Mouse (Mus musculus) ES-Bruce4 (cell line): ENCODE measurements at regions not wholly inside any gene's neighbourhood (a gene's known extent, or its start where the extent isn't known, plus 50 kb on each side); places are given as distances from the start of the nearest gene placed in this dataset.

Experiments used
- H3K27ac ChIP-seq: 2 replicates; pipeline ENCODE4 v1.5.1; 2012; ENCODE audit warnings: low read length, inconsistent platforms; ENCODE audit not compliant: insufficient read depth
- H3K27me3 ChIP-seq: 2 replicates; pipeline ENCODE4 v1.6.1; 2012; ENCODE audit warnings: mild to moderate bottlenecking, low read length, inconsistent platforms; ENCODE audit not compliant: control insufficient read depth, poor library complexity, insufficient read depth, severe bottlenecking
- H3K36me3 ChIP-seq: 2 replicates; pipeline ENCODE4 v1.6.1; 2012; ENCODE audit warnings: inconsistent platforms, mild to moderate bottlenecking, low read length, moderate library complexity; ENCODE audit not compliant: control insufficient read depth, poor library complexity, insufficient read depth, severe bottlenecking
- H3K4me1 ChIP-seq: one replicate; pipeline ENCODE4 v1.8.1; 2011; ENCODE audit warnings: low read length; ENCODE audit not compliant: control insufficient read depth, insufficient read depth
- H3K4me3 ChIP-seq: 2 replicates; pipeline ENCODE4 v1.5.1; 2011; ENCODE audit warnings: low read depth, mild to moderate bottlenecking, low read length
- H3K9ac ChIP-seq: 2 replicates; pipeline ENCODE4 v1.6.1; 2012; ENCODE audit warnings: low read depth, mild to moderate bottlenecking, inconsistent platforms; ENCODE audit not compliant: poor library complexity, severe bottlenecking
- H3K9me3 ChIP-seq: replicated peaks from 2 replicates; pipeline ENCODE4 v1.6.1; 2012; ENCODE audit warnings: mild to moderate bottlenecking, low read length, inconsistent platforms; ENCODE audit not compliant: control insufficient read depth, poor library complexity, insufficient read depth, severe bottlenecking
- CTCF ChIP-seq: IDR thresholded peaks from one replicate; pipeline ENCODE4 v1.8.1; 2011; ENCODE audit warnings: low read depth, low read length
- EP300 ChIP-seq: IDR thresholded peaks from 2 replicates; pipeline ENCODE4 v1.6.1; 2011; ENCODE audit warnings: low read depth, low read length; ENCODE audit not compliant: insufficient read depth
- POLR2A ChIP-seq: IDR thresholded peaks from one replicate; pipeline ENCODE4 v1.8.1; 2011; ENCODE audit warnings: low read length; ENCODE audit not compliant: insufficient read depth

DNA sequence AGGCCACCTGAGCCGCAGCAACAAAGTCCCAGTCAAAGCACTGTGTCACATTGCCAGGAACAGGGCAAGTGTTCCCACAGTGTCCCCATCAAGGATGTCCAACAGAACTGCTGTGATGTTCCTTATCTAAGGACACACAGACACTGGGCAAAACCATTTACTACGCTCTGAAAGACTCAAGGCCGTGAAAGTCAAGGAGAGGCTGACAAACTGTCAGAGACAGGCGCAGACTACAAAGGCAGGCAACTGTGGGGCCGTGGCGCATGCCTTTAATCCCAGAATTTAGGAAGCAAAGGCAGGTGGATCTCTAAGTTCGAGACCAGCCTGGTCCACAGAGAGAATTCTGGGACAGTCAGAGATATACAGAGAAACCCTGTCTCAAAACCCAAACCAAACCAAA, 96.8 kb upstream of the Slc22a12 start:
- no peaks in the 10 kb centered on the region for H3K36me3 ChIP-seq
- no peak overlapping the region for H3K27ac ChIP-seq
- TF ChIP-seq EP300 (no peak), POLR2A (no peak), CTCF (no peak)

DNA sequence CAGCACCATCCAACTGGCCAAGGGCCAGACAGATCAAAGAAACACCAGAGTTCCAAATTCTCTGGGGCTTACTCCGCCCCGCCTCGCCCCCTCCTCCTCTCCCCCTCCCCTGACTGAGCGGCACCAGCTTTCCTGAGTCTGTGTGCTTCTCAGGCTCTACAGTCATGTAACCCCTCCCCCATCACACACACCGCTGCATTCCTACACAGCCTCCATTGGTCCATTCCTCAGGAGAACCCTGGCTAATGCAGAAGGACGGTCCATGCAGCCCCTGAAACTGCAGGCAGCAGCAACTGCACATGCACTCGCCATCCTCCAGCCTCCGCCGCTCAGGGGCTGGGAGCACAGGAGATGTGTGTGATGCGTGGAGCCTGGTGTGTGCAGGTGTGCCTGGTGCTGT, 90.6 kb upstream of the Slc22a12 start:
- Histone ChIP-seq H3K9ac (no peak overlapping the region), H3K27me3 (no peaks in the 10 kb centered on the region), H3K36me3 (no peaks in the 10 kb centered on the region), H3K4me3 (no peak overlapping the region), H3K9me3 (no peaks in the 10 kb centered on the region), H3K27ac (no peak overlapping the region), H3K4me1 (no peaks in the 10 kb centered on the region)
- TF ChIP-seq CTCF: no peak
- TF ChIP-seq EP300: no peak
- no peak for TF ChIP-seq POLR2A

More for the DNA sequence above, 96.8 kb upstream of the Slc22a12 start:
- Histone ChIP-seq H3K27me3 (no peaks in the 10 kb centered on the region), H3K9ac (no peak overlapping the region), H3K4me1 (no peaks in the 10 kb centered on the region), H3K9me3 (no peaks in the 10 kb centered on the region), H3K4me3 (no peak overlapping the region)

DNA sequence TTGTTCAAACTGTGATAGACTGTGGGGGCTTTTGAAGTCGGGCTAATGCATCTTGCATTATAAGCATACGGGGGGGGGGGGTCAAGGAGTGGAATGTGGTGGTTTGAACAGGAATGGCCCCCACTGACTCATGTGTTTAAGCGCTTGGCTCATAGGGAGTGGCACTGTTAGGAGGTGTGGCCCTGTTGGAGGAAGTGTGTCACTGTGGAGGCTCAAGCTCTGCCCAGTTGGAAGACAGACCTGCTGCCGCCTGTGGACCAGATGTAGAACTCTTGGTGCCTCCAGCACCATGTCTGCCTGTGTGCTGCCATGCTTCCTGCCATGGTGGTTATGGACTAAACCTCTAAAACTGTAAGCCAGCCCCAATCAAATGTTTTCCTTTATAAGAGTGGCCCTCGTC, 89.0 kb upstream of the Slc22a12 start:
- TF ChIP-seq EP300 (no peak), POLR2A (no peak), CTCF (no peak)
- H3K27ac ChIP-seq: no peak overlapping the region
- no peaks in the 10 kb centered on the region for H3K4me1 ChIP-seq

DNA sequence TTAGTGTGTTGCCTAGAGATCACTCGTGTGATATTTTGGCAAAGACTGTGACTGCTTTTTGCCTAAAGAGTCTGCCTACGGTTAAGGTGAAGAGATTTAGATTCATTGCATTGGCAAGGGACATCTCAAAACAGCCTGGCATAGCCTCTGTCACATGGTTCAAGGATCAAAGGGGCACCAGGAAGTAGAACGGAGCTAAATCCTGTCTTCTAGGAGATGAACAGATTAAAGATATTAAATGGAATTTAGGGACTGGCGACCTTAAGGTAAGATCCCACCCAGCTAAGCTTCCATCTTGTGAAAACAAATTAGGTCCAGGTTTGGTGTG, 87.7 kb upstream of the Slc22a12 start:
- TF ChIP-seq CTCF: no peak
- no peak for TF ChIP-seq EP300
- no peak for TF ChIP-seq POLR2A
- H3K27me3 ChIP-seq: no peaks in the 10 kb centered on the region

More for the DNA sequence above, 89.0 kb upstream of the Slc22a12 start:
- H3K36me3 ChIP-seq: no peaks in the 10 kb centered on the region
- H3K27me3 ChIP-seq: no peaks in the 10 kb centered on the region
- no peak overlapping the region for H3K9ac ChIP-seq
- no peaks in the 10 kb centered on the region for H3K9me3 ChIP-seq
- H3K4me3 ChIP-seq: no peak overlapping the region

DNA sequence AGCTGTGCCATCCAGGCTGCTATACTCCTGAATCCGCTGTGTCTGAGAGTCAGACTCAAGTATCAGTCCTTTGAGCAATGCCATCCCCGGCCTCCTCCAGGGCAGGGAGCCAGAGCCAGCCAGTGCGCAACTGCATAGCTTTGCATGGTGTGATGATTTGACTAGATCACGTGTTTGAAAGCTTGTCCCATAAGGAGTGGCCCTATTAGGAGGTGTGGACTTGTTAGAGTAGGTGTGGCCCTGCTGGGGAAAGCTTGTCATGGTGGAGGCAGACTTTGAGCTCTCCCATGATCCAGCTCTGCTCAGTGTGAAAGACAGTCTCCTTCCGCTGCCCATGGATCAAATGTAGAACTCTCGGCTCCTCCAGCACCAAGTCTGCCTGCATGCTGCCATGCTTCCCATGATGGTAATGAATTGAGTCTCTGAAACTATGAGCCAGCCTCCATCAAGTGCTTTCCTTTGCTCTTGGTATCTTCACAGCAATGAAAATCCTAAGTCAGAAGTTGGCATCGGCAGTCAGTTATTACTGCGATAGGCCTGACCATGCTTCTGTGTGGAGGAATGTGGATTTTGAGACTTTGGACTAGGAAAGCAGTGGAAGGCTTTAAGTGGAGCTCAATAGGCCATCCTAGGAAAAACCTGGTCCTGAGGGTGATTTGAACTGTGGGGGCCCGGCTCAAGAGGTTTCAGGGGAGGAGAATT, 87.2 kb upstream of the Slc22a12 start:
- Histone ChIP-seq H3K36me3 (no peaks in the 10 kb centered on the region), H3K9ac (no peak overlapping the region), H3K27me3 (no peaks in the 10 kb centered on the region), H3K27ac (no peak overlapping the region), H3K4me1 (no peaks in the 10 kb centered on the region), H3K9me3 (no peaks in the 10 kb centered on the region), H3K4me3 (no peak overlapping the region)
- TF ChIP-seq CTCF (no peak), EP300 (no peak), POLR2A (no peak)

More for the DNA sequence above, 87.7 kb upstream of the Slc22a12 start:
- Histone ChIP-seq H3K9ac (no peak overlapping the region), H3K27ac (no peak overlapping the region), H3K36me3 (no peaks in the 10 kb centered on the region), H3K9me3 (no peaks in the 10 kb centered on the region), H3K4me1 (no peaks in the 10 kb centered on the region), H3K4me3 (no peak overlapping the region)

DNA sequence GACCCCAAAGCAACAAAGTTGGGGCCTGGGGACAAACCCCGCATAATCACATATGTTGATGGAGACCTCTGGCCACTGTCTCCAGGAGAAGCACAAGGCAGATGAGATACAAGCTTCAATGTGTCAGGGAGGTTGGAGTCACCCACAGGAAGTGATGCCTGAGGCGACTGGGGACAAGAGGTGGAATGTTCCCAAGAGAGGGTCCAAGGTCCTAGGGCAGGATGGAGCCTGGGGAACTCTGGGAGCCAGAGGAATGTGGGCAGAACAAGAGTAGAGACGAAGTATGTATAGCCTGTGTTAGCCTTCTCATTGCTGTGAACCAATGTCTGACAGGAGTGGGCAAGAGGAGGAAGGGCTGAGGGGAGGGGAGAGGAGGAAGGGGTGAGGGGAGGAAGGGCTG, 82.7 kb upstream of the Slc22a12 start:
- no peaks in the 10 kb centered on the region for H3K27me3 ChIP-seq
- no peaks in the 10 kb centered on the region for H3K9me3 ChIP-seq
- no peaks in the 10 kb centered on the region for H3K36me3 ChIP-seq
- H3K4me3 ChIP-seq: no peak overlapping the region
- H3K27ac ChIP-seq: no peak overlapping the region
- no peak for TF ChIP-seq EP300
- TF ChIP-seq CTCF: no peak
- TF ChIP-seq POLR2A: no peak
- H3K9ac ChIP-seq: no peak overlapping the region
- no peaks in the 10 kb centered on the region for H3K4me1 ChIP-seq
